Mouse (Mus musculus) MEL (cell line): Measurements from ENCODE around the gene Olfr247.
"Not testable (repeated sequence)": the region's sequence is repeated elsewhere in the genome, so short reads cannot be mapped to it uniquely, and the experiment has no call there.

Source experiments
- BHLHE40 ChIP-seq: IDR thresholded peaks from 2 replicates; pipeline ENCODE4 v1.6.1; 2012; ENCODE audit warnings: low read depth, mild to moderate bottlenecking, inconsistent platforms, low read length, improper control_type of control experiment, borderline replicate concordance
- CTCF ChIP-seq, 3 experiments: IDR thresholded peaks in 2 of 3; conservative IDR thresholded peaks in 1 of 3; 2 replicates each; pipeline ENCODE4 v1.5.1; 2011 to 2012; ENCODE audit warnings: low read length in 3 of 3, low read depth in 2 of 3, mild to moderate bottlenecking in 2 of 3, improper control_type of control experiment in 1 of 3, inconsistent platforms in 1 of 3, mixed read lengths in 1 of 3, moderate library complexity in 1 of 3; ENCODE audit not compliant: control insufficient read depth in 1 of 3, insufficient read depth in 1 of 3, poor library complexity in 1 of 3, severe bottlenecking in 1 of 3
- MAX ChIP-seq: IDR thresholded peaks from 2 replicates; pipeline ENCODE4 v1.6.1; 2011; ENCODE audit warnings: low read length, improper control_type of control experiment
- POLR2A ChIP-seq, 2 experiments: IDR thresholded peaks; 2 replicates each; pipeline ENCODE4 v1.6.1; 2011 to 2012; ENCODE audit warnings: low read length in 2 of 2, mild to moderate bottlenecking in 2 of 2, control low read depth in 1 of 2, improper control_type of control experiment in 1 of 2, low read depth in 1 of 2, moderate library complexity in 1 of 2; ENCODE audit not compliant: control insufficient read depth in 1 of 2, insufficient read depth in 1 of 2, poor library complexity in 1 of 2
- SIN3A ChIP-seq: IDR thresholded peaks from 2 replicates; pipeline ENCODE4 v1.6.1; 2012; ENCODE audit warnings: low read length, improper control_type of control experiment, inconsistent platforms
- ZKSCAN1 ChIP-seq: IDR thresholded peaks from 2 replicates; pipeline ENCODE4 v1.6.1; 2012; ENCODE audit warnings: low read depth, mild to moderate bottlenecking, inconsistent platforms, low read length, improper control_type of control experiment, moderate library complexity

DNA sequence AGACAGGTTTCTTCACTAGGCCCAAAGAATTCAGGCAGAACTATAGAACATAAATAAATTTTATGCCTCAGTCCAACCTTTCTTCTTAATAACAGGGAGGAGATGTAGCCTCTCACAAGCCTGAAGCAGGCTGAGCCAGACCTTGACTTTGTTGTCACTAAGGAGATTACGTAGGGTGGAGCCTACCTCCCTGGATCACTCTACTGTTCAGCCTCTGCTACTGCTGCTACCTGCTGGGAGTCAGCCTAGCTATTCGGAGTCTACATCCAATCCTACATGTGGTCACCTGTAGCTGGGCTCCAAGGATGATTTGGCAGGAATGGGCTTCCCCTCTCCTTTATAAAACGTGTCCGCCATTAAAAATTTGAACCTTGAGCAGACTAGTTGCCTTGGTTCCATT, 29.4 kb upstream of the Olfr247 start:
- TF ChIP-seq BHLHE40; POLR2A (IDR thresholded peaks at IDR 0.05; ENCODE audit: control insufficient read depth in 1 of 2, insufficient read depth in 1 of 2, low read depth in 1 of 2, low read length in 2 of 2, poor library complexity in 1 of 2); CTCF (IDR thresholded peaks at IDR 0.05 in 2 of 3, conservative IDR thresholded peaks at IDR 0.05 in 1 of 3; ENCODE audit: control insufficient read depth in 1 of 3, insufficient read depth in 1 of 3, low read depth in 2 of 3, low read length in 3 of 3, poor library complexity in 1 of 3, severe bottlenecking in 1 of 3); MAX; ZKSCAN1; SIN3A: not testable (repeated sequence)
